ENCODE assay signal across 8 mouse cellular contexts in the genomic region with DNA sequence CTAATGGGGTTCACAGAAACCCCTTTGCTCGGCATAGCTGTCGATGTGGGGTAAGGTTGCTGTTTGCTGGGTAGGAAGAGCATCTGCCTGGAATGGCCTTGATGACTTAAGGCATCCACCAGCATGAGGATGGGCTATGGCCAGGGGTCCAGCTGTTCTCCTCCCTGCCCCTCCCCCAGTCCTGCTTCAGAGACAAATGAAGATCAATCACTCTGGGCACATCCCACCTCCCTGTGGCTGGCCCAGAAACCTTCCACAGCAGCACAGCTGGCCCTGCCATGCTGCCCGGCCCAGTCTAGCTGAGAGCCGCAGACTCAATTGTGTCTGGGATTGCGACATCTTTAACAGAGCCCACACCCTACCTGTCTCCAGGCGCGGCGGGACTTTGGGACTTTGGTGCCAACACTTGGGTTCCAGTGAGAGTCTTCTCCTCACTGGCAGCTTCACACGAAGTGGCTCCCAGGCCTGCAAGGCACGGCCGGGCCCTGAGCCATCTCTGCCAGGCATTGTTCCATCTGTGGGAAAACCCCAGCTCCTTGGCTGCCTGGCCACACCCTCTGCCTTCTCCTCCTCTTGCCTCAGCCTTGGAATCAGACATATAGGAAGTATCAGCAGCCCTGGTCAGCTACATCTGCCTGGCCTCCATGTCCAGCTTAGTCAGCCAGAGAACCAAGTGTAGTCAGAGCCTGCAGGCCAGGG.
A peak's percentile ranks its signal among the peaks of the same experiment; 100 is the strongest.
DNase-seq lines count a peak whose midpoint lies in the region; ATAC-seq lines count a peak whose summit lies in the region.
"Had no signal": no experiment of that assay in that cellular context is flagged by ENCODE, and none has a peak within 500 bp of the region (broad histone marks: within the 10 kb centered on the region; RNA-seq: fewer than 3 reads in every experiment).

No protein-coding gene starts in this region.

- H3K36me3 ChIP-seq in intestine, embryonic 16.5 days (ENCODE audit: control insufficient read depth, insufficient read depth, low read length), result no peaks in the 10 kb centered on the region

- peak; percentile 85 for ATAC-seq in intestine, embryonic 16.5 days

- peak; percentile 41 for DNase-seq in kidney, adult 18-20 months
- DNase-seq in kidney, postnatal 14 days, result no peak
- DNase-seq in embryo, embryonic 11 days, result peak; percentile 58
- peak; percentile 39 for DNase-seq in neural tube, embryonic 10.5 days (ENCODE audit: extremely low spot score, low spot score)
- DNase-seq in layer of hippocampus, postnatal 14 days (ENCODE audit: low spot score in 2 of 2), result no peak
- no peak for DNase-seq in B cell, adult 2 months
- DNase-seq: cerebellum, adult 18-20 months had no signal

- H3K27me3 ChIP-seq in intestine, embryonic 16.5 days (replicated peaks; ENCODE audit: control insufficient read depth, insufficient read depth, low read length), result no peaks in the 10 kb centered on the region

- H3K9ac ChIP-seq in intestine, embryonic 16.5 days (ENCODE audit: low read depth, low read length), result no peak overlapping the region

- 52% methylated on average over 11 of the region's 11 CpGs for whole genome bisulfite sequencing in intestine, embryonic 16.5 days

- H3K4me2 ChIP-seq in intestine, embryonic 16.5 days (ENCODE audit: low read depth, low read length), result no peak overlapping the region

- no peak overlapping the region for H3K27ac ChIP-seq in intestine, embryonic 16.5 days (ENCODE audit: low read length)

- no peaks in the 10 kb centered on the region for H3K9me3 ChIP-seq in intestine, embryonic 16.5 days (ENCODE audit: control insufficient read depth, low read length)

- H3K4me1 ChIP-seq in intestine, embryonic 16.5 days (ENCODE audit: control insufficient read depth, insufficient read depth, low read length), result 0 out of 2 replicates have a peak, but pooled peaks cover 5% of the 10 kb centered on the region

- no peak overlapping the region for H3K4me3 ChIP-seq in intestine, embryonic 16.5 days (ENCODE audit: low read length)

Comparison
In these comparisons a context has a peak if more than half of its experiments do, and no peak if none do; other contexts are left out.
1. DNase-seq: peak in kidney, adult 18-20 months (single experiment), embryo, embryonic 11 days (single experiment) and neural tube, embryonic 10.5 days (single experiment); none in kidney, postnatal 14 days (single experiment), layer of hippocampus, postnatal 14 days (0 of 2) and B cell, adult 2 months (0 of 2).